Mouse (Mus musculus): ENCODE measurements around the gene Limk1.
"Not testable (repeated sequence)": the region's sequence is repeated elsewhere in the genome, so short reads cannot be mapped to it uniquely, and the experiment has no call there.

Limk1 gene

DNA sequence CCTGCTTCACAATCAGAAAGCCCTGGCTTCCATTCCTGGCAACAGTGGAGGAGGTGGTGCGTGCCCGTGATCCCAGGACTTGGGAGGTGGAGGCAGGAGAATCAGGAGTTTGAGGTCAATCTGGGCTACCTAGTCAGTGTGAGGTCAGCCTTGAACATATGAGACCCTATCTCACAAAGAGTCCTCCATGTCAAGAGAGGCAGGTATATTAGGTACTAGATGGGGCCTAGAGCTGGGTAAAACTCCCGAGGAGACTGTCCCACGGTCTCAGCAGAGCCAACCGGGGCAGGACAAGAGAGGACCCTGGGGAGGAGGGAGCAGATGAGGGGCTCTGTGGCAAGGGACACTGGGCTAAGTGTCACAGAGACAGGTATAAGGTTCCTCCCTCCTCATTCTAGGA, 10.9 kb downstream of the Limk1 start:
- DNase-seq (ENCODE audit: low read depth, low spot score) = no peak

DNA sequence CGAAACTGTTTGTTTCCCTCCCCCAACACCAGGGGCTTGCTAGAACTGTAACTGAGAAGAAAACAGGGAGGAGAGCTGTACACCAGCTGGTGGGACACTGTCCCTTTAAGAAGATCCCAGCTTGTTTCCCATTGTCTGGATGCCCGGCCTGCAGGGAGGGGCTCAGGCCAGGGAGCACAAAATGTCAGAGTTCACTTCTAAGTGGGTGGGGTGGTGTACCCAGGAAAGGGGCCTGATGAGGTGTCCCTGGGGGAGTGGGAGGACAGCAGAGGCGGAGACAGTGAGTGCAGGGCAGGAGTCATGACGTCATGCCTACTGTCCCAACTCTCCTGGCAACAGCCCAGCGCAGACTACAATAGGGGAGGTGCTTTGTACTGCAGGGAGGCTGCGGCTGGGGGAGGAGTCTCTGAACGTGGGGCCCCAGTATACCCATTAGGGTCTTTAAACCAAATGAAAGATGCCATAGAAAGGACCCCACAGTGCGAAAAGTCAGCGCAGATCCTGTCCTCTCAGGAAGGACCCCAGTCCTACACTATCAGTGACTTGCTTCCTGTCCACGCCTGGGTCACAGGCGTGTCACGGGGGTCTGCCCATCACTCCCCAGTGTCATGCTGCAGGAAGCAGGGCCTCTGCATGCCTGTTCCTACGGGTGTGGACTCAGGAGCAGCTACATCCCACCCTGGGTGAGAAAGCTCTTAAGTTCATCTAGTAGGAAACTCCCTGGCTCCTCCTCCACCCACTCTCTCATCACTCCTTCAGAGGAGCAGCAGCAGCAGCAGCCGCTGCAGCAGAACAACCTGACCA, 12.2 kb downstream of the Limk1 start:
- DNase-seq (ENCODE audit: low read depth, low spot score) = peak; percentile 85

DNA sequence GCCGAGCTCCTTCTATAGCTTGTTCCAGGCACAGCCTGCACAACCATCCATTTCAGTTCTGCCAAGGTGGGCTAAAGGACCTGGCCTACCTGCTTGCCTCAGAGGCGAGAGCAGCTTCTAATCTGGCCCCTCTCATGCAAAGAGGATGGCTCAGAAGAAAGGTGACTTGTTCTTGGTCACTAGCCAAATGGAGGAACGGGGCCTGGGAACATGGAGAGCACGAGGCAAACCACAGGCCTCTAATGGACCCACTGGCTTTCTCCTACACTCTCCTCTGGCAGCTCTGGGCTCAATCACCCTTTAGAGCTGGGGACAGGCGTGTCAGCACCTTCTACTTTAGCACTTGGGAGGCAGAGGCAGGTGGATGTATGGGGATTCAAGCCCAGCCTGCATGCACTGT, 13.4 kb downstream of the Limk1 start:
- DNase-seq (ENCODE audit: low read depth, low spot score) = no peak

DNA sequence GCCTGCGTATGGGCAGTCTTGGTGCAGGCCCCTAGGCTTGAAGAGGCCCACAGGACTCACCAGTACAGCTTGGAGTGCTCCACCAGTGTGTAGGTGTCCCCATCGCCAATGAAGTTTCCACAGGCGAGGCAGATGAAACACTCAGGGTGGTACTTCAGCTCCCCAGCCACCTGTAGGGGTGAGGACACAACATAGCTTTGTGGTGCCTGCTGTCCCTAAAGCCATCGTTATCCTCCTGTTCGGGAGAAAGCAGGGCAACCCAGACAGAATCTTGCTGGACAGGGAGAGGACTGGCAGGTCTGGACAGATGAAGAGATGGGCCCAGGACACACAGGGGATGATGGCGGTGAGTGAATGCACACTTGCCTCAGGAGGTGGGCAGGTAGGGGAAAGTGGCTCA, 15.8 kb downstream of the Limk1 start:
- no peak for DNase-seq (ENCODE audit: low read depth, low spot score)

DNA sequence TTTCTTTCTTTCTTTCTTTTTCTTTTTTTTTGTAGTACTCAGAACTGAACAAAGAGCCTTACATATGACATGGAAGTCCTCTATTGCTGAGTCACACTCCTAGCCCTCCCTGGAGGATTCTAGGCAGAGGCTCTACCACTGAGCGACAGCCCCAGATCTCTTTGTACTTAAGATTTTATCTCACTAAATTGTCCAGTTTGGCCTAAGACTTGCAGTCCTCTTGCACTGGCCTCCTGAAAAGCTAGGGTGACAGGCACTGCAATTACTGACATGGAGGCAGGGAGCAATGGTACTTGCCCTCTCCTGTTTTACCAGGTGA, 16.2 kb downstream of the Limk1 start:
- no peak for DNase-seq (ENCODE audit: low read depth, low spot score)

DNA sequence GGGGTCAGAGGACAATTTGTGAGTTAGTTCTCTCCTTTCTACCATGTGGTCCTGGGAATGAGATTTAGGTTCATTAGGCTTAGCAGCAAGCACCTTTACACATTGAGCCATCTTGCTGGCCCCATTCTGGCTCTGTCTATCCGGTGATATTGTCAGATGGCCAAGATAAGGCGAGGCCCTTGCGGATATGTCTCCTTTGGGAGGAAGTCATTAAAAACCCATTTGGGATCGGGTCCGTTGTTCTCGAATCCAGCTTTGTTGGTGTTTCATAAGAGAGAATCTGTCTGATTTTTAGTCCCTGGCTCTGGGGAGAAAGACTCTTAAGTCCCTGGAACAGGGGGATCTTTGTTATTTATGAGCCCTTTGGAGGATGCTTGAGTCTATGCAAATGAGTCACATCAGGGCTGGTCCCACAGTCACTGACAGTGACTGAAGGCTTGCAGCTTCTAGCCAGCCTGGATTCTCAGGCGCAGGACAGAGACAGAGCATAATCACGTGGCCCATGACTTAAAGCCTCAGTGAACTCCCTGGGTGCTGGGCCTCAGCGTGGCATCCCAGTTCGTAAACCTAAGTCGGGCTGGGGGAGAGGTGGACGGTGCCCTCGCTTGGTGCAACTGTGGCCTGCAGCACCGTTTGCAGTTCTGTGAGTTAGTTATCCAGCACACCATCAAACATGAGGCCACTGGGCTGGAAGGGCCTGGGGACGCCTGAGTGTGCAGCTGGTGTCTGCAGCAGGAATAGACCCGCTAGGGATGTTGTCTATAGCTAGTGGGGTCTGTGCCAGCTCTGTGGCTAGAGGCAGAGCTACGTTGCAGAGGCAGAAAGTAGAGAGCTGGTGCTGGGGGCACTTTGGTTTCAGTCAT, 16.8 kb downstream of the Limk1 start:
- DNase-seq (ENCODE audit: low read depth, low spot score) = no peak

DNA sequence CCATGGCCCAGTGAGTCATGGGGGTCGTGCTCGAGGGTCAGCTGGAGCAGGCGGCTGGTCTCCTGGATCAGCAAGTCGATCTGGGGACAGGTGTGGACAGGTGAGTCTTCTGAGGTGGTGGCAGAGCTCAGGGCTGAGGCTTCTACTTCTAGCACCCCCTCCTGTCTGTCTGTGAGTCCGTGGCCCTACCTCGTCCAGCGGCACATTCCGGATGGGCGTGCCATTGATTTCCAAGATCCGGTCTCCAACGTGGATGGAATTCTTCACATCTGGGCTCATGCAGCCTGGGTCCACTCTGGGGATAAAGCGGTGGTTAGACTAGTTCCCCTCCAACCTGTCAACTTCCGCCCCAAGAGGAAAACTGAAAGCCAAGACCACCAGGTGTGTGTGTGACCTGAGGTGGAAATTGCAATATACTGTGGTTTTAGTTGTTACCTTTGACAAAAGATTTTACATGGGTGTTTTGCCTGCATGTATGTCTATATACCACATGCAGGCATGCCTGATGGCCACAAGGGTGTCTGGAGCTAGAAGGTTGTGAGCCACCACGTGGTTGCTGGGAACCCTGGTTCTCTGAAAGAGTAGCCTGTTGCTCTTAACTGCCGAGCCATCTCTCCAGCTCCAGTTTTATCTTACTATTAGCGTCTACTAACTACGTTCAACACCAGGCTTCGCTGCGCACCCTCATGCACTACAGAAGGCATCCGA, 19.2 kb downstream of the Limk1 start:
- DNase-seq (ENCODE audit: low read depth, low spot score) = no peak

DNA sequence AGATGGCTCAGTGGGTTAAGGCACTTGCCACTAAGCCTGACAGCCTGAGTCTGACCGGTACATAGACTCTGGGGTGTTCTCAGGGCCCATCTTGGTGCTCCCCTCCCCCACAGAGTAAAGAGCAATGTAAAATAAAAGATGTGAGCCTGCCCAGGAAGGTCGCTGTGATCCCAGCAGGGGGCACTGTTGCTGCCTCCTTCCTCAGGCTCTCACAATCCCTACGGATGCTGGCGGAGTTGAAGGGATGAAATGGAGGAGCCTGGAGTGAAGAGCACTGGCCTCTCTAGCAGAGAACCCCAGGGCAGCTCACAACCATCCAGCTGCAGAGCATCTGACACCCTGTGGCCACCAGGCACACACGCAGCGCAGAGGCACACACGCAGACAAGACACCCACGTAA, 19.9 kb downstream of the Limk1 start:
- DNase-seq (ENCODE audit: low read depth, low spot score) = no peak

DNA sequence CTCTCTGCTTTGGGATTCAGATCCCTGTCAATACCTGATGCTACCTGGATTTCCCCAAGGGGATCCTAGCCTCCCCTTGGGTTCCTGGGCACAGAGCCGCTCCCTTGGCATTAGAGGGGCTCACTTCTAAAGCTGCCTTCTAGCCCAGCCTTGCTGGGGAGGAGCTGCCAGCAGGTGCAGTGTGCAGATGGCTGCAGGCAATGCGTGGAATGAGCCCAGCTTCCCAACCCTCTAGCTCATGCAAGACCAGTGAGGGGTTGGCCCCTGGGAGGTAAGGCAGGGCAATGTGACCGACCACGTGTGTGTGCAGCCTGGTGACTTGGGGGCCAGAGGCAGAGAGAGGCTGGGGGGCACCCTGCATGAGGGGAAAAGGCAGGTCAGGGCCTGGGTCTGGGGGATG, 31.7 kb downstream of the Limk1 start:
- no peak for DNase-seq (ENCODE audit: low read depth, low spot score)

DNA sequence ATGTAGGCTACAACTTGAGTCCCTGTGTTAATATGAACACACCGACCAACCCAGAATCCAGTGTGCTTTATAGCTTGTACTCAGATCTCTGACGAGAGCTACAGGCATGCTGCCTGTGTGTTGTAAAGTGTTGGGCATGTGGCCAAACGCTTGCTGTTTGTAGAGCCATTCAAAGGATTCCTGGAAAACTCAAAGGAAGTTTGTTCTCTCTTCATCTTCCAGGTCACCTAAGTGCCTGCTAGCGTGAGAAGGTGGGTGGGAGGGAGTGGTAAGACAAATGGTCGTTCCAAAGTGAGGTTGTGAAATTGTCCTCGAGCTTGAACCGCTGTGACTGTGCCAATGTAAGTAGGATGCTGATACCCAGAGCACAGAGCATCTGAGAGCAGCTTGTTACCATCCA, 36.4 kb downstream of the Limk1 start:
- DNase-seq (ENCODE audit: low read depth, low spot score) = no peak

DNA sequence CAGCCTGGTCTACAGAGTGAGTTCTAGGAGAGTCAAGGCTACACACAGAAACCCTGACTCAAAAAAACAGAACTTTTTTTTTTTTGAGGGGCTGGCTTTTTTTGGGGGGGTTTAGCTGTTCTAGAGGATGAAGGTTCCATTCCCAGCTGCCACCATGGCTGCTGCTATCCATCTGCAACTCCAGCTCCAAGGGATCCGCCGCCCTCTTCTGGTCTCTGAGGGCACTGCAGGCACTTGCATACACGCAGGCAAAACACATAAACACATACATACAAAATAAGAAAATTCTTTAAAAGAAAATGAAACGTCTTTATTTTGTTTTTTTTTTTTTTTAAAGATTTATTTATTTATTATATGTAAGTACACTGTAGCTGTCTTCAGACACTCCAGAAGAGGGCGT, 37.5 kb downstream of the Limk1 start:
- DNase-seq (ENCODE audit: low read depth, low spot score) = peak; percentile 47

DNA sequence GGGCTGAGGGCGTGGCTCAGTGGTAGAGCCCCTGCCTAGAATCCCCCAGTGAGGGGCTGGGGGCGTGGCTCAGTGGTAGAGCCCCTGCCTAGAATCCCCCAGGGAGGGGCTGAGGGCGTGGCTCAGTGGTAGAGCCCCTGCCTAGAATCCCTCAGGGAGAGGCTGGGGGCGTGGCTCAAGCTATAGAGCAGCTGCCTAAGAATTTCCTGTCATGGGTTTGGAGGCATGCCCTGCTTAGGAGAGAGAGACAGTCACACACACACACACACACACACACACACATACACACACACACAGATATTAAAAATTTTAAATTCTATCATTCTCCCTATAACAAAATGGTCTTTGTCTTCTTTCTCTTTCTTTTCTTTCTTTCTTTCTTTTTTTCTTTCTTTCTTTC, 39.4 kb downstream of the Limk1 start:
- DNase-seq (ENCODE audit: low read depth, low spot score) = not testable (repeated sequence)

DNA sequence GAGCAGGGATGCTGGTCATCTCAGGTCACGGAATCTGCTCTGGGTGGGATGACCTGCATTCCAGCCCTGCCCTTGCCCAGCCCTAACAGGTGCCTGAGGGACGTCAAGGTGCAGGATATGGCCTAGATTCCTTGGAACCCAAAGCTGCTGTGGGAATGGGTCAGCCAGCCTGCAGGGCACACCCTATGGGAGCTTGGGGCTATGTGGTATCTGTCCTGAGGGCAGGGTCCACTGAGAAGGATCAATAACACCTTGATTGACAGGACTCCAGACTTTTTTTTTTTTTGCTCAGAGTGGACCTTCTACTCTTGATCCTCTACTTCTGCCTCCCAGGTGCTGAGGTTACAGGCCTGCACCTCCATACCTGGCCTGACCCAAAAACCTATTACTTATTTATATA, 41.0 kb downstream of the Limk1 start:
- no peak for DNase-seq (ENCODE audit: low read depth, low spot score)

DNA sequence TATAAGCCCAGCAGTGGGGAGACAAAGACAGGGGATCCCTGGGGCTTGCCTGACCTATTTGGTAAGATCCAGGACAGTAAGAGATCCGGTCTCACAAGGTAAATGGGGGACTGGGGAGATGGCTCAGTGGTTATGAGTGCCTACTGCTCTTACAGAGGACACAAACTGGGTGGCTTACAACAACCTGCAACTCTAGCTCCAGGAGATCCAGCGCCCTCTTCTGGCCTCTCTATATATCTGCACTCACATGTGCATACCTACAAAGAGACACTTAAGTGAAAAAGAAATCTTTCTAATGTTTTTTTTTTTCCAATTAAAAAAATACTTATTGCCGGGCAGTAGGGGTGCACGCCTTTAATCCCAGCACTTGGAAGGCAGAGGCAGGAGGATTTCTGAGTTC, 41.9 kb downstream of the Limk1 start:
- no peak for DNase-seq (ENCODE audit: low read depth, low spot score)

DNA sequence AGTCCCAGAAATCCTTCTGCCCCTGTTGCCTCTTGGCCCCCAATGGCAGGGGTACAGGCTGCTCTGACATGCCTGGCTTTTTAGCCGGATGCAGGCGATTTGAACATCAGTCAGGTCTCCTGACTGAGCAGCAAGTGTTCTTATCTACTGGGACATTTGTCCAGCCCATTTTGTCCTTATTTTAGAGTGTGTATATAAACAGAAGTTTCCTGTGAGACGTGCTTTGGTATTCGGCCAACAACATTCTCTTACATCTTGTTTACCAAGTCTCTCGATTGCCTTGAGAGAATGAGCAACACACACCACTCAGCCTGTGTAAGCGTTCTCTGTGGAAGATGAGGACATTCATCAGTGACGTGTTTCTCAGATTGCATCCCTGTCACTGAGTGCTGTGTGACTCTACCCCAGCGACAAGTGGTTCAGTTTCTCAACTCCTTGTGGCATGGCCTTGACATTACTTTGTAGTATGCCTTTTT, 43.7 kb downstream of the Limk1 start:
- no peak for DNase-seq (ENCODE audit: low read depth, low spot score)

DNA sequence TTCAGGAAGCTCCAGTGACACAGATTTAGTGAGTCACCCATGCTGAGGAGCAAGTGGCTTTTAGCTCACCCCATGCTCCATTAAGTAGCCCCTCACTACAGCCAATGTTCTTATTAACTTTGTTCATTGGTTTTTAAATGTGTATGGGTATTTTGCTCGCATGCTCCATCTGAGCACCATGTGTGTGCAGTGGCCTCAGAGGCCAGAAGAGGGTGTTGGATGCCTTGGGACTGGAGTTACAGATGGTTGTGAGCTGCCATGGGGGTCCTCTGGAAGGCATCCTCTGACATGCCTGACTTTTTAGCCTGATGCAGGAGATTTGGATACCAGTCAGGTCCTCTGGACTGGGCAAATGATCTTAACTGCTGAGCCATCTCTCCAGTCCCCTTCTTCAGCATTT, 44.3 kb downstream of the Limk1 start:
- DNase-seq (ENCODE audit: low read depth, low spot score) = no peak

DNA sequence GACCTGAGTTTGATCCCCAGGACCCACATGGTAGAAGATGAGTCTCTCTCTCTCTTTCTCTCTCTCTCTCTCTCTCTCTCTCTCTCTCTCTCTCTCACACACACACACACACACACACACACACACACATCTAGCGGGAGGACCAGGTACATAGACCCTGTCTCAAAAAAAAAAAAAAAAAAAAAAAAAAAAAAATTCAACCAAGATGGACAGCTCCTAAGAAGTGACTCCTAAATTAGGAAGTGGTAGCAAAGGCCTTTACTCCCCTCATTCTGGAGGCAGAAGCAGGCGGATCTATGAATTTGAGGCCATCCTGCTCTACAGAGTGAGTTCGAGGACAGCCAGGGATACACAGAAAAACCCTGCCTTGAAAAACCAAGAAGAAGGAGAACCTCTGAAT, 48.0 kb downstream of the Limk1 start:
- no peak for DNase-seq (ENCODE audit: low read depth, low spot score)

DNA sequence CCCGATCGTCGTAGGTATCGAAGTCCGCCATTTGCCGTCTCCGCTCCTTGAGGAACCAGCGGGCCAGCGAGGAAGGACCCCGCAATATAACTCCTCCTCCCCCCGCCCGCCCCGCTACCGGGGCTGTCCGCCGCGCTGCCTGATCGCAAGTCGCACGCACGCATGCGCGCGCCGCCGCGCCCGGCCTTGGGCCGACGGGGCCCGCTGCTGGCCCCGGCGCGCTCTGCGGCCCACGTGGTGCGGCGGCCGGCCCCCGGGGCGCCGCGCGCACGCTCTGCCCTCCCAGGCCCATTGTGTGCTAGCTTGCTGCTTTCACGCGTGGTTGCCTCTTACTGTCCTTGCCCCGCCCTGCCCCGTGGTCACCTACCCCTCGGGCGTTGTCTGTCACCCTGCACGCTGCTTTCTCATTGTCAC, 49.1 kb downstream of the Limk1 start, which contains the start of gene Eif4h:
TSS of gene Eif4h (minus strand) at position 222 of the 414 bp plus-strand sequence.
- peak; percentile 97 for DNase-seq (ENCODE audit: low read depth, low spot score)

DNA sequence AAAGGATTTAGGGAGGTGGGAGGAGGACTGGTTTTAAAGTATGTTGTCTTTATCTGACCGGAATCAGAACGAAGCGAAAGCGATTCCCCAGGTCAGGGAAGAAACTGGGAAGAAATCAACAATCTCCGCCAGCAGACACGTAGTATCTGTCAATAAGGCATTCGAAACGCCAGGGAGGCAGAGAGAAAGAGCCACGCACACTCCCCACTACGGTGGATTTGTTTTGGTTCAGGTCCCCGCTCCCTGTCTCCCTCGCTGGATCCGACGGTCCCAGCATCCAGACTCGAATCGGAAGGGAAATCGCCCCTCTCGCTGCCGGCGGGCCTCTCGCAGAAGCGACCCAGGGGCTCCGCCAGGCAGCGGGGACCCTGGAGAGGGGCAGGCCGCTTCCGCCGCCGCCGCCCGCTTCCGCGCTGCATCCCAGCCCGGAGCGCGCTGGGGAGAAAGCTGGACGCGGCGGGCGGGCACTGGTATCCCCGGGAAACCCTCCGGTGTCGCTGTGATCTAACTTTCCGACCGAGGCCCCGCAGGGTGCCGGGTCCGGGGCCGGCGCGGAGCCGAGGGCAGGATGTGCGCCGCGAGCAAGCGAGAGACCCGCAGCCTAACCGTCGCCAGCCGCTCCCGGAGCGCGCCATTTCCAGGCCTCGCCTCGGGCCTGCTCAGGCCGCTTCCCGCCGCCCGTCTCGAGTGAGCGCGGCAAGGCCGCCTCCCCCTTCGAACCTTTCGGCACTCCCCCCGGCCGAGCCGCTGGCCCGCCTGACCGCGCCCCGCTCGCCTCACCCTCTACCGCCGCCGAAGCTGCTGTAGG, 49.7 kb downstream of the Limk1 start:
- DNase-seq (ENCODE audit: low read depth, low spot score) = no peak

DNA sequence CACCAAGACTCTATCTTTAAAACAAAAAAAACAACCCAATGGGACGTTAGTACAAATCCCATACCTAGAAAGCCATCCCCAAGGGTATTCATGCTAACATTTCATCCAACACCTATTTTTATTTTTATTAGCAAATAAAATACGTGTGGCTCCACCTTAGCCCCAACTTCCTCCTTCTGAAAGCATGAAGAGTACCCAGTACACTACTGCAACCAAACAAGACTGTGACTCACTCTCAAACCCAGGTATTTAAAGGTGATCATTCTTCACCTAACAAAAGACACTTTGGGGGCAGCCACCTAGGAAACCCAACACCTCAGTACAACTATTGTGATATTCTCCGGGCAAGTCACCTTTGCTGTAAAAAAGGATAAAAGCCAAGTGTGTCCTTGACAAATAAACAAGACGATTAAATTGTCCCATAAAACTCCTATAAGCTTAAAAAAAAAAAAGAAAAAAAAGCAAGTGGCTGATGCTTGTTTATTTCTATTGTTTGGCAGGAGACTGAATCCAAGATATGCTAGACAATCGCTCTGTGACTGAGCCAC, 50.5 kb downstream of the Limk1 start:
- no peak for DNase-seq (ENCODE audit: low read depth, low spot score)

DNA sequence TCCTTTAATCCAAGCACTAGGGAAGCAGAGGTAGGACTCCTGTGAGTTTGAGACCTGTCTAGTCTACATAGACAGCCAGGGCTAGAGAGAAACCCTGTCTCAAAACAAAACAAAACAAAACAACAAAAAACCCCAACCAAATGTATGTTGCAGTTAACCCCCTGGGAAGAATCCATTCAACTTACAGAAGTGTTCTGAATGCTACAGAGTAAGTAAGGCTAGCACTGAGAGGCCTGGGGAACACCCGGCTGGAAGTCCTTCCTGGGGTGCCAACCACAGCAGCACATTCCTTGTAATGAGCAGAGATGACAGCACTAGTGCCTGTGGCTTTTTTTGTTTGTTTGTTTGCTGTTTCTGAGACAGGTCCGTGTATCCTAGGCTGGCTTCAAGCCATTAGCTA, 55.6 kb downstream of the Limk1 start:
- DNase-seq (ENCODE audit: low read depth, low spot score) = no peak

Measured in CD4-positive helper T cell, adult 2 months (primary cell).